Mouse (Mus musculus) neural tube, embryonic 11.5 days (tissue): ENCODE data around the gene Sec22a. TPM values are rescaled to one million over a fixed set of nuclear protein-coding genes. Genes with fewer than 3 reads are reported as not detected.

ENCODE experiments used
- ATAC-seq: fragments of 200-750 bp; cut with Nextera tagmentation; 2 replicates; pipeline ENCODE4 v1.8.0; 2017; ENCODE audit warnings: moderate number of reproducible peaks, mild to moderate bottlenecking, moderate TSS enrichment, moderate library complexity; ENCODE audit not compliant: insufficient read depth, low FRiP score, low TSS enrichment
- DNase-seq: peaks from one replicate; pipeline ENCODE4 v3.0.0-alpha.2; 2015; ENCODE audit warnings: low spot score
- H3K27ac ChIP-seq: fragments of 300-500 bp; sonication (generic); 2 replicates; pipeline ENCODE4 v1.5.1; 2014; ENCODE audit warnings: low read depth, mild to moderate bottlenecking, low read length
- H3K27me3 ChIP-seq: fragments of 300-500 bp; sonication (generic); 2 replicates; pipeline ENCODE4 v1.6.1; 2014; ENCODE audit warnings: mild to moderate bottlenecking, low read length, mixed read lengths; ENCODE audit not compliant: control insufficient read depth, insufficient read depth
- H3K36me3 ChIP-seq: fragments of 300-500 bp; sonication (generic); 2 replicates; pipeline ENCODE4 v1.6.1; 2014; ENCODE audit warnings: mild to moderate bottlenecking, low read length, moderate library complexity, mixed read lengths; ENCODE audit not compliant: control insufficient read depth, insufficient read depth
- H3K4me1 ChIP-seq: fragments of 300-500 bp; sonication (generic); 2 replicates; pipeline ENCODE4 v1.6.1; 2014; ENCODE audit warnings: low read length, mixed read lengths; ENCODE audit not compliant: control insufficient read depth, insufficient read depth
- H3K4me2 ChIP-seq: fragments of 300-500 bp; sonication (generic); 2 replicates; pipeline ENCODE4 v1.6.1; 2014; ENCODE audit warnings: low read depth, mild to moderate bottlenecking, moderate library complexity
- H3K4me3 ChIP-seq: fragments of 300-500 bp; sonication (generic); 2 replicates; pipeline ENCODE4 v1.5.1; 2014; ENCODE audit warnings: low read depth, low read length
- H3K9ac ChIP-seq: fragments of 300-500 bp; sonication (generic); 2 replicates; pipeline ENCODE4 v1.6.1; 2014; ENCODE audit warnings: mild to moderate bottlenecking, low read length
- H3K9me3 ChIP-seq: fragments of 300-500 bp; sonication (generic); 2 replicates; pipeline ENCODE4 v1.6.1; 2016; ENCODE audit warnings: low read length; ENCODE audit not compliant: control insufficient read depth
- WGBS: fragments of 180-500 bp; shearing (Covaris S2); extraction: QIAGEN DNeasy Blood & Tissue Kit; methylation state at CpG from one replicate; pipeline ENCODE4 v1.1.7; 2014; 5-methylcytosine and 5-hydroxymethylcytosine counted together
- polyA plus RNA-seq: library from polyadenylated mRNA; unstranded; fragments of >200 nt; fragmentation: Nextera tagmentation; extraction: Ambion mirVana; gene quantifications from 2 replicates; pipeline ENCODE4 v1.2.1, GENCODE M21; 2014

The Sec22a gene
- polyA plus RNA-seq, 1 experiment from 2014 or later, result 35.3 TPM

DNA sequence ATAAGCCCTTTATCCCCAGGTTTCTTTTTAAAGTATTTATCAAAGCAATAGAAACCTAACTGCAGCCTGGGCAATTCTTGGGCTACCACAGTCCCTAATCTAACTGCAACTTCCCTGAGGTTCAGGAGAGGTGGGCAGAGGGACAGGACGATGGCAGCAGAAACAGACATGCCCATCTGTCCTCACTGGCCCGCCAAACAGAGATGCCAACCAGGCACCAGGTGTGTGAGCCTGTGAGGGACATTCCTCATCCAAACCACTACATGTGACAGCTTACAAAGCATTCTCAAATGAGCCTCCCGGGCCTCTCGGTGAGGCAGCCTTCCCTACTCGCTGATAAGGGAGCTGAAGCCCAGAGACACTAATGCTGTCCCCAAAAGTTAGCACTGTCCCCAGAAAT is 76.5 kb downstream of the Sec22a start:
- Histone ChIP-seq H3K27ac (no peak overlapping the region), H3K9me3 (no peaks in the 10 kb centered on the region), H3K4me2 (no peak overlapping the region), H3K27me3 (no peaks in the 10 kb centered on the region), H3K36me3 (no peaks in the 10 kb centered on the region), H3K4me1 (no peaks in the 10 kb centered on the region), H3K9ac (no peak overlapping the region), H3K4me3 (no peak overlapping the region)
- WGBS, result 91% methylated on average over 5 of the region's 5 CpGs
- no peak for ATAC-seq
- DNase-seq, result no peak

DNA sequence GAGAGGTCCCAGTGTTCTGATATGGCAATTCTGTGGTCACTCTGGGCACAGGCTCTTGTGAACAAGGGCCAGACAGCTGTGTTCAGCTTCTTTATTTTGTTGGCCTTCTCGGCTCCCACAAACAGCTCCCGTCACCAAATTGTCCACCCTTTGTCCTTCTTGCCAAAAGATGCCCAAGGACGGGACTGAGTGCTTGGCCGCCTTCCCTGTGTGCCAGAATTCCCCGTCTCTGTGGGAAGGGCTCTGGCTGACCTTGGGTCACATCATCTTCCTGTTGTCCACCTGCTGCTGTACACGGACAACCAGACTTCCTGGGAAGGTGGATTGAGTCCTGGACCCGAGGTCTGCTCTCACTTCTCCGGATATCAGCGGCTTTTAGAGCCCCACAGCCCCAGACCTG is 77.9 kb downstream of the Sec22a start:
- 85% methylated on average over 9 of the region's 9 CpGs for WGBS
- H3K4me2 ChIP-seq, result no peak overlapping the region
- no peak overlapping the region for H3K9ac ChIP-seq
- no peaks in the 10 kb centered on the region for H3K4me1 ChIP-seq
- H3K27me3 ChIP-seq, result no peaks in the 10 kb centered on the region
- H3K9me3 ChIP-seq, result no peaks in the 10 kb centered on the region
- H3K27ac ChIP-seq, result no peak overlapping the region
- DNase-seq (no peak), ATAC-seq (no peak)
- H3K4me3 ChIP-seq, result no peak overlapping the region
- no peaks in the 10 kb centered on the region for H3K36me3 ChIP-seq

- H3K27me3 ChIP-seq, result no peaks in the 10 kb centered on the region
- H3K9me3 ChIP-seq, result no peaks in the 10 kb centered on the region
- no peaks in the 10 kb centered on the region for H3K36me3 ChIP-seq
- H3K4me1 ChIP-seq, result no peaks in the 10 kb centered on the region
- ATAC-seq (no peak), DNase-seq (no peak)
- H3K27ac ChIP-seq, result no peak overlapping the region
- no peak overlapping the region for H3K9ac ChIP-seq
- H3K4me2 ChIP-seq, result no peak overlapping the region
- 91% methylated on average over 2 of the region's 2 CpGs for WGBS
- no peak overlapping the region for H3K4me3 ChIP-seq
Observed at GRCm38 (mm10) chr16:35282456-35282855, 81.3 kb downstream of the Sec22a start.

GRCm38 (mm10) chr16:35278166-35278565 is 85.6 kb downstream of the Sec22a start:
- Histone ChIP-seq H3K4me3 (no peak overlapping the region), H3K9ac (no peak overlapping the region), H3K36me3 (no peaks in the 10 kb centered on the region), H3K27ac (no peak overlapping the region), H3K9me3 (no peaks in the 10 kb centered on the region), H3K4me2 (no peak overlapping the region), H3K4me1 (no peaks in the 10 kb centered on the region), H3K27me3 (no peaks in the 10 kb centered on the region)
- ATAC-seq (no peak), DNase-seq (no peak)
- WGBS, result 76% methylated on average over 6 of the region's 6 CpGs

DNA sequence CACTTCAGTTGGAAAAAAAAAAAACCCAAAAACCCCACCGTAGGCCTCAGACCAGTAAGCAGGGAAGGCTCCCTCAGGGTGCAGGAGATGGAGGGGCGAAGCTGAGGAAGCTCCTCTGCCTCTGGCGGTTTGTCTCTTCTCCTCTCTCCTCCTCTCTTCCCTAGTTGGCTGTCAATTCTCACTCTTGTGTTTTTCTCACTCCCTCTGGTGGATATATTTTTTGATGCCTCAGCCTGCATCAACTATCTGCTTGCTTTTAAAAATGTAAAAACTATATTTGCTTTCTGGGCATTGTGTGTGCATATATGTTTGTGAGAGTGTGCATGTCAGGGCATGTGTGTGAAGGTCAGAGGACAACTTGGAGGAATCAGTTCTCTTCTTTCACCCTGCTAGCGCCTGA is 91.3 kb downstream of the Sec22a start:
- DNase-seq, result no peak
- ATAC-seq, result no peak
- Histone ChIP-seq H3K4me2 (no peak overlapping the region), H3K36me3 (no peaks in the 10 kb centered on the region), H3K4me3 (no peak overlapping the region), H3K27me3 (no peaks in the 10 kb centered on the region), H3K9me3 (no peaks in the 10 kb centered on the region), H3K27ac (no peak overlapping the region), H3K9ac (no peak overlapping the region), H3K4me1 (no peaks in the 10 kb centered on the region)
- WGBS, result 62% methylated on average over 4 of the region's 4 CpGs

DNA sequence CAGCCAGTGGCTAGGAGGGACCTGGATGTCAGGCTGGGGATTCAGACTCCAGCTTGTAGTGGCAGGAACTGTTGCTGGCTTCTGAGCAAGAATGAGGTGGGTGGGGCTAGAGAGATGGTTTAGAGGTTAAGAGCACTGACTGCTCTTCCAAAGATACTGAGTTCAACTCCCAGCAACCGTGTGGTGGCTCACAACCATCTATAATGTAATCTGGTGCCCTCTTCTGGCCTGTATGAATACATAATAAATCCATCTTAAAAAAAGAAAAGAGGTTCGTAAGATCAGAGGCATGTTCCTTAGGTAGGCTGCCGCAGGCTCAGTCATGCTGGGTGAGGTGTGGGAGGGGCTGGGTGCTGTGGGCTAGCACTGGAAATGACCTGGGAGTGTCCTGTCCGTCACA is 92.1 kb downstream of the Sec22a start:
- Histone ChIP-seq H3K27me3 (no peaks in the 10 kb centered on the region), H3K27ac (no peak overlapping the region), H3K4me3 (no peak overlapping the region), H3K4me1 (no peaks in the 10 kb centered on the region), H3K9ac (no peak overlapping the region), H3K4me2 (no peak overlapping the region), H3K36me3 (no peaks in the 10 kb centered on the region), H3K9me3 (no peaks in the 10 kb centered on the region)
- DNase-seq (no peak), ATAC-seq (no peak)
- 54% methylated on average over 4 of the region's 4 CpGs for WGBS

- no peaks in the 10 kb centered on the region for H3K27me3 ChIP-seq
- no peak overlapping the region for H3K9ac ChIP-seq
- H3K4me3 ChIP-seq, result no peak overlapping the region
- no peak overlapping the region for H3K4me2 ChIP-seq
- WGBS, result 73% methylated on average over 6 of the region's 6 CpGs
- no peak overlapping the region for H3K27ac ChIP-seq
- ATAC-seq (0 out of 2 replicates have a peak, but pooled peaks have one; percentile 16), DNase-seq (no peak)
- H3K9me3 ChIP-seq, result no peaks in the 10 kb centered on the region
- H3K36me3 ChIP-seq, result no peaks in the 10 kb centered on the region
- H3K4me1 ChIP-seq, result no peaks in the 10 kb centered on the region
Observed at GRCm38 (mm10) chr16:35270945-35271344, 92.8 kb downstream of the Sec22a start.

- Histone ChIP-seq H3K27me3 (no peaks in the 10 kb centered on the region), H3K27ac (no peak overlapping the region), H3K4me1 (no peaks in the 10 kb centered on the region), H3K36me3 (no peaks in the 10 kb centered on the region), H3K9ac (no peak overlapping the region), H3K9me3 (no peaks in the 10 kb centered on the region), H3K4me3 (no peak overlapping the region), H3K4me2 (no peak overlapping the region)
- 38% methylated on average over 10 of the region's 10 CpGs for WGBS
- ATAC-seq, result peak; percentile 38; the same call in 1 of the 2 replicates
- peak; percentile 83 for DNase-seq
Observed at GRCm38 (mm10) chr16:35270353-35270934, 93.3 kb downstream of the Sec22a start.
